Mouse (Mus musculus) heart, adult 2 months (tissue): ENCODE measurements at regions not wholly inside any gene's neighbourhood (a gene's known extent, or its start where the extent isn't known, plus 50 kb on each side); places are given as distances from the start of the nearest gene placed in this dataset.

Source experiments
- CTCF ChIP-seq: fragments of 200-600 bp; IDR thresholded peaks from 2 replicates; pipeline ENCODE4 v1.8.1; 2022; ENCODE audit warnings: antibody characterized with exemption, mild to moderate bottlenecking, moderate library complexity
- EP300 ChIP-seq: fragments of 200-500 bp; IDR thresholded peaks from 2 replicates; pipeline ENCODE4 v1.6.1; 2011; ENCODE audit warnings: low read depth, low read length, control low read depth; ENCODE audit not compliant: insufficient read depth
- POLR2A ChIP-seq: fragments of 200-500 bp; IDR thresholded peaks from 2 replicates; pipeline ENCODE4 v1.6.1; 2011; ENCODE audit warnings: mild to moderate bottlenecking, low read depth, low read length, control low read depth; ENCODE audit not compliant: insufficient read depth

DNA sequence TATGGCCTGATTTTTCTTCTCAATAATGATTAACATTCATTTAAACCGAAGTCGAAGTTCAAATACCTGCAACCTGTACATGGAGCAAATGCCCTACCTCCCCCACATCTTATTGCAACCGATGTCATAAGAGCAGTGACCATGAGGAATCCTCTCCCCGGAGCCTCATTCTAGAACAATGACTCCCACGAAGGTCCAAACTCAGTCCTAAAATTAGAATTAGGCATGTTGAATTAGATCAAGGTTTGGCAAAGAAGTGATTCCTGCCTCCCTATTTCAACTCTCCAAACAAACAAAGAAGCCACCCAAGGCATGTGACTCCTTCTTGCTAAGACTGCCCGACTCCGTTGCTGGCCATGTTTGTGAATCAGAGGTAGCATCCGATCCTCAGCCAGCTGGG lies 94.1 kb upstream of the Sh3bp4 start:
- no peak for TF ChIP-seq CTCF
- no peak for TF ChIP-seq EP300
- TF ChIP-seq POLR2A, result no peak
